Mouse (Mus musculus) cerebellum, adult 2 months (tissue): ENCODE data around the gene Bcl9l. TPM values are rescaled to one million over a fixed set of nuclear protein-coding genes. Genes with fewer than 3 reads are reported as not detected.

ENCODE experiments used
- DNase-seq, 2 experiments: peaks; one replicate each; pipeline ENCODE4 v3.0.0; 2021
- H3K27ac ChIP-seq: fragments of 200-500 bp; 2 replicates; pipeline ENCODE4 v1.5.1; 2012; ENCODE audit warnings: low read length, control low read depth, inconsistent platforms; ENCODE audit not compliant: insufficient read depth
- H3K27me3 ChIP-seq: fragments of 200-500 bp; 2 replicates; pipeline ENCODE4 v1.6.1; 2012; ENCODE audit warnings: inconsistent platforms, mild to moderate bottlenecking, low read length, moderate library complexity; ENCODE audit not compliant: control insufficient read depth, insufficient read depth
- H3K4me1 ChIP-seq: fragments of 200-500 bp; 2 replicates; pipeline ENCODE4 v1.6.1; 2011; ENCODE audit warnings: low read length; ENCODE audit not compliant: control insufficient read depth, insufficient read depth
- H3K4me3 ChIP-seq: fragments of 200-500 bp; replicated peaks from 2 replicates; pipeline ENCODE3; 2011; ENCODE audit warnings: mild to moderate bottlenecking, low read depth, low read length, control low read depth; ENCODE audit not compliant: insufficient read depth
- CTCF ChIP-seq: fragments of 200-500 bp; IDR thresholded peaks from 2 replicates; pipeline ENCODE4 v1.5.1; 2011; ENCODE audit warnings: low read depth, mild to moderate bottlenecking, control low read depth, low read length, moderate library complexity, borderline replicate concordance; ENCODE audit not compliant: insufficient read depth
- POLR2A ChIP-seq: fragments of 200-500 bp; IDR thresholded peaks from 2 replicates; pipeline ENCODE4 v1.6.1; 2011; ENCODE audit warnings: low read length, control low read depth, borderline replicate concordance; ENCODE audit not compliant: insufficient read depth
- WGBS: fragments of 180-500 bp; shearing (Covaris S2); methylation state at CpG from one replicate; pipeline ENCODE4 v1.1.7; 2018; 5-methylcytosine and 5-hydroxymethylcytosine counted together
- polyA plus RNA-seq: library from polyadenylated mRNA; depleted of rRNA; stranded (reverse); fragments of >200 nt; gene quantifications from 2 replicates; pipeline ENCODE4 v1.2.3, GENCODE M21; 2012

Gene Bcl9l
- polyA plus RNA-seq, 1 experiment, result 22.3 TPM

- peaks cover 39% of the 10 kb centered on the region for H3K4me1 ChIP-seq
Observed at GRCm38 (mm10) chr9:44513610-44514009, 31.0 kb downstream of the Bcl9l start.

GRCm38 (mm10) chr9:44514147-44514546 is 31.5 kb downstream of the Bcl9l start:
- Histone ChIP-seq H3K27me3 (no peaks in the 10 kb centered on the region), H3K4me3 (no peak overlapping the region), H3K4me1 (peaks cover 36% of the 10 kb centered on the region), H3K27ac (no peak overlapping the region)
- DNase-seq, result no peak
- WGBS, result 96% methylated on average over 5 of the region's 5 CpGs
- TF ChIP-seq CTCF (no peak), POLR2A (no peak)

More at GRCm38 (mm10) chr9:44513610-44514009, 31.0 kb downstream of the Bcl9l start:
- no peak for DNase-seq
- no peak for TF ChIP-seq CTCF
- no peak for TF ChIP-seq POLR2A
- H3K27ac ChIP-seq, result no peak overlapping the region
- WGBS, result 83% methylated on average over 20 of the region's 20 CpGs
- H3K27me3 ChIP-seq, result no peaks in the 10 kb centered on the region
- no peak overlapping the region for H3K4me3 ChIP-seq

GRCm38 (mm10) chr9:44515131-44515751 is 32.6 kb downstream of the Bcl9l start:
- DNase-seq, result no peak
- Histone ChIP-seq H3K27ac (no peak overlapping the region), H3K4me1 (peaks cover 25% of the 10 kb centered on the region), H3K4me3 (no peak overlapping the region), H3K27me3 (no peaks in the 10 kb centered on the region)
- WGBS, result 84% methylated on average over 12 of the region's 12 CpGs
- no peak for TF ChIP-seq POLR2A
- no peak for TF ChIP-seq CTCF

GRCm38 (mm10) chr9:44515891-44516290 is 33.3 kb downstream of the Bcl9l start:
- no peak for DNase-seq
- 93% methylated on average over 5 of the region's 5 CpGs for WGBS
- H3K4me1 ChIP-seq, result peaks cover 21% of the 10 kb centered on the region
- TF ChIP-seq POLR2A, result no peak
- TF ChIP-seq CTCF, result no peak
- no peaks in the 10 kb centered on the region for H3K27me3 ChIP-seq
- no peak overlapping the region for H3K27ac ChIP-seq
- no peak overlapping the region for H3K4me3 ChIP-seq

- peak; percentile 46 to 77 for DNase-seq
- Histone ChIP-seq H3K27me3 (no peaks in the 10 kb centered on the region), H3K27ac (no peak overlapping the region), H3K4me3 (no peak overlapping the region), H3K4me1 (peaks cover 8% of the 10 kb centered on the region; the same call in 1 of the 2 replicates)
- WGBS, result 45% methylated on average over 4 of the region's 4 CpGs
- TF ChIP-seq CTCF (no peak), POLR2A (no peak)
Observed at GRCm38 (mm10) chr9:44517368-44517767, 34.7 kb downstream of the Bcl9l start.

GRCm38 (mm10) chr9:44518068-44518467 is 35.4 kb downstream of the Bcl9l start:
- no peaks in the 10 kb centered on the region for H3K27me3 ChIP-seq
- 50% methylated on average over 7 of the region's 7 CpGs for WGBS
- H3K4me1 ChIP-seq, result 0 out of 2 replicates have a peak, but pooled peaks cover 5% of the 10 kb centered on the region
- H3K4me3 ChIP-seq, result no peak overlapping the region
- TF ChIP-seq POLR2A (no peak), CTCF (no peak)
- no peak overlapping the region for H3K27ac ChIP-seq
- DNase-seq, result no peak

GRCm38 (mm10) chr9:44521927-44522326 is 39.3 kb downstream of the Bcl9l start:
- 87% methylated on average over 10 of the region's 10 CpGs for WGBS
- H3K27me3 ChIP-seq, result no peaks in the 10 kb centered on the region; the same call in 1 of the 2 replicates

GRCm38 (mm10) chr9:44523686-44524085 is 41.1 kb downstream of the Bcl9l start:
- DNase-seq, result no peak
- 64% methylated on average over 5 of the region's 5 CpGs for WGBS
- Histone ChIP-seq H3K27ac (no peak overlapping the region), H3K27me3 (no peaks in the 10 kb centered on the region; the same call in 1 of the 2 replicates), H3K4me3 (no peak overlapping the region), H3K4me1 (peaks cover 6% of the 10 kb centered on the region)
- TF ChIP-seq POLR2A (no peak), CTCF (no peak)

More at GRCm38 (mm10) chr9:44521927-44522326, 39.3 kb downstream of the Bcl9l start:
- Histone ChIP-seq H3K27ac (no peak overlapping the region), H3K4me3 (no peak overlapping the region), H3K4me1 (peaks cover 11% of the 10 kb centered on the region)
- TF ChIP-seq POLR2A (no peak), CTCF (no peak)
- no peak for DNase-seq
